Mouse (Mus musculus) cerebellum, adult 8-10 months (tissue): ENCODE results near the gene Sgce.
"Not testable (repeated sequence)": the region's sequence is repeated elsewhere in the genome, so short reads cannot be mapped to it uniquely, and the experiment has no call there.

Source experiments
- DNase-seq: peaks from one replicate; pipeline ENCODE4 v3.0.0; 2022

Sgce gene

DNA sequence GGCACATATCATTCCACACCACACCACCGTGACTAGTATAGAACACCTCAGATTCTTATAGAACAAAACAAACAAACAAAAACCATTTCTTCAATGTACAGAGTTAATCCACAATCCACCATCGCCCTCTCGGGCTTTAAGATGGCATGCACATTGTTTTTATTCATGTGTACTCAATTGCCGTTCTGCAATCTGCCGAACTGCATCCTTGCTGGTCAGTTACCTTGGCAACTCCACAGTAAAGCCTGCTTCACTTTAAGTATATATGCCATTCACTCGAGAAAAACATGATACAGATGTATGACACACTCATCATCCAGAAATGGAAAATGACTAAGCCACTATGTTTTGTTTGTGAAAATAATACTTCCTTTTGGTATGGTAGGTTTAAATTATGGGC is 24.9 kb downstream of the Sgce start:
- DNase-seq = no peak

DNA sequence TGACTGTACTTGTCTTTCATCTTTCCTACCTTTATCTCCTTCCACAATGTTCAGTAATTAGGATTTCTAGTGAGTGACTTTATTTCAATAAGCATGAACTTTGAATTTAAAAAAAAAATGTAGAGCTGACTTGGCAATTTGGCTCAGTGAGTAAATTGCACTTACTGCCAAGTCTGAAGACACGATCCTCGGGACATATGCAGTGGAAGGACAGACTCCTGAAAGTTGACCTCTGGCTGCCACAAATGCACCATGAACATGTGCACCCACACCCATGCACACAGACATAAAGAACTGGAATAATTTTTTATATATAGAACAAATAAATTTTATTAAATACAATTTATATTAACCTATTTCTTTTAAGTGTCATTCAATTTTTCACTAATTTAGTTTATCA is 29.7 kb downstream of the Sgce start:
- DNase-seq = no peak

DNA sequence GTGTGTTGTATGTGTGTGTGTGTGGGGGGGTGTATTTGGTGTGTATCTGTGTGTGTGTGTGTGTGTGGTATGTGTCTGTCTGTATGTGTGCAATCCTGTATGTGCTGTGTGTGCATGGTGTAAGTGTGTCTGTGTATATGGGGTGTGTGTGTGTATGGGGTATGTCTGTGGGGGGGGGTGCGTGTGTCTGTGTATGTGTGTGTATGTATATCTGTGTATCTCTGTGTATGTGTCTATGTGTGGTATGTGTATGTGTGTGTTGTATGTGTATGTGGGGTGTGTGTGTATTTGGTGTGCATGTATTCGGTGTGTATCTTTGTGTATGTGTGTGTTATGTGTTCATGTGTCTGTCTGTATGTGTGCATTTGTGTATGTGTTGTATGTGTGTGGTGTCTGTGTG is 30.8 kb downstream of the Sgce start:
- DNase-seq = no peak

GRCm38 (mm10) chr6:4708971-4709370 is 38.0 kb downstream of the Sgce start:
- DNase-seq = no peak

DNA sequence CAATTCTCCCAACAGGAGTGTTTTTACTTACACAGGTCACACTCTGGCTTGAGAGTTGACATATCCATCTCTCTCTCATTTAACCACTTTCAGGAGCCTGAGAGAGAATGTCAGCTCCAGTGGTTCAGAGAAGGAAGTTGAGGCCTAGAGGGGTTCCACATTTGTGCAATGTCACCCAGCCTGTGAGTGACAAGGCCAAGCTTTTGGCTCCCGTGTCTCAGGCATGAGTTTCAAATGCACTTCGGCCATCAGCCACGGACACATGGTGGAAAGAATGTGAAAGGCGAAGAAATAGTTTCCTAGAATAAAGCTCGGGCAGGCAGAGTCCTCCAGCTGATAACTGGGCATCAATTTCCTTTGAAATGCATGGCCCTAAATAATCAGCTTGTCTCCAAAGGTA is 40.6 kb downstream of the Sgce start:
- no peak for DNase-seq

- DNase-seq = no peak
Observed at GRCm38 (mm10) chr6:4703908-4704307, 43.1 kb downstream of the Sgce start.

DNA sequence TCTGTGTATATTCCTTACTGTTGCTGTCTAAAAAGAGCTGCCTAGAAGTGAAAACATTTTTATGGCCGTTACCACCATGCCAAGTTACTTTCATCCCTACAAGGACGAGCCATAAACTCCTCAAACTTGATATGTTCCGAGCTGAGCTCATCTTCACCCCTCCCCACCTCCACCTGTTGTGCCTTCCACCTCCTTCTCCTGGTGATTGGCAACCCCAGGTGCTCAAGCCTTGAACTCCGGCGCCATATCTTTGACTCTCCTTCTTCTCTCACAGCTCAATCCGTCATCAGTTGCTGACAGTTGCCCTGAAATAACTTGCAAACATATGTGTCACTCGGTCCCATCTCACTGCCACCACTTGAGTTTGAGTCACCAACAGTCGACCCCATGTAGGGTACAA is 45.4 kb downstream of the Sgce start:
- no peak for DNase-seq

DNA sequence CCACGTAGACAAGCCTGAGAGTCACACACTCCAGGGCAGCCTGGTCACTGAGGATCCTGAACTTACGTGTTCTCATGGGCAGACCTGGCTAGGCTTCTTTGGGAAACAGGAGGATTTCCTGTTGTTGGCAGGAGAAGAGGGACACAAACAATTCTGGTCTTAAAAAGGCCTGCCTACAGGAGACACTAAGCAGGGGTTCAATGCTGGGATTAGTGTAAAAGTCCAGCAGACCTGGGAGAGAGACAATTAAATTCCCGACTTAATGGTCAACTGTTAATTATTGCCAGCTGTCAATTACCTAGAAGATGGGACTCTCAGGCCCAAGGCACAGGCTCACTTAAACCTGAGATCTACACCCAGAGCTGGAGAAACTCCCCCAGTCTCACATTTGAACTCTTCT is 51.2 kb downstream of the Sgce start:
- no peak for DNase-seq

- no peak for DNase-seq
Observed at GRCm38 (mm10) chr6:4694672-4695231, 52.3 kb downstream of the Sgce start.

DNA sequence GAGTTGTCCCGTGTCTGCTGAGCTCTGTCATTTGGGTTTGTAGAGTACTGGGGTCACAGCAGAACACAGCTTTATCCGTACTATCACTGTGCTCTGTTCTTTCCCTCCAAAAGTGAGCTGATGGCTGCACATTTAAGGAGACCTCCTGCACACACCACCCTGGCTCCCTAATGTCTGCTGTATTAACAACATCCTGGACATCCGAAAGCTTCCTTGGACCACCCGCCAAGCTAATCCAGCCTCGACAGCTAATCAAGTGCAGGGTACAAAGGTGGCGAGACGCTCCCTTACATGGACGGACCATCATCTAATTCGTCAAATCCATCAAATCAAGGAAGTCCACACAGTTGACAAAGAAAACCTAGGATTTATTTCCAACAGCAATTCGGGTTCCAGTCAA is 53.5 kb downstream of the Sgce start:
- no peak for DNase-seq

GRCm38 (mm10) chr6:4690438-4690837 is 56.6 kb downstream of the Sgce start:
- DNase-seq = no peak

- DNase-seq = no peak
Observed at GRCm38 (mm10) chr6:4684706-4685340, 62.2 kb downstream of the Sgce start.

DNA sequence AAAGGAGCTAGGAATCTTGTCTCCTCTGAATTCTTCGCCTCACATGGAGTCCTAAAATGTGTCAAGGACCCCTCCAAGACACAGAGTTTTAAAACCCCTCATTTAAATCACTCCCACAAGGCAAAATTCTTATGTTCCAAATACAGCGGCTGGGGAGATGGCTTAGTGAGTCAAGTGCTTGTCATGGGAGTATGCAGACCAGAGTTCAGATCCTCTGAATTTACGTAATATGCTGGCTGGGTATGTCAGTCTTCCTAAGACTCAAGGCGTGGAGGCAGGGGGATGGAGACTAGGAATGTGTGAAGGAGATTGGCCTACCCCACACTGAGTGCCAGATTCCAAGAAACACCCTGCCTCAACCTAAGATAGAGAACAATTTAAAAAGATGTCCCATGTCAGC is 66.4 kb downstream of the Sgce start:
- DNase-seq = no peak

- no peak for DNase-seq
Observed at GRCm38 (mm10) chr6:4679981-4680380, 67.0 kb downstream of the Sgce start.

DNA sequence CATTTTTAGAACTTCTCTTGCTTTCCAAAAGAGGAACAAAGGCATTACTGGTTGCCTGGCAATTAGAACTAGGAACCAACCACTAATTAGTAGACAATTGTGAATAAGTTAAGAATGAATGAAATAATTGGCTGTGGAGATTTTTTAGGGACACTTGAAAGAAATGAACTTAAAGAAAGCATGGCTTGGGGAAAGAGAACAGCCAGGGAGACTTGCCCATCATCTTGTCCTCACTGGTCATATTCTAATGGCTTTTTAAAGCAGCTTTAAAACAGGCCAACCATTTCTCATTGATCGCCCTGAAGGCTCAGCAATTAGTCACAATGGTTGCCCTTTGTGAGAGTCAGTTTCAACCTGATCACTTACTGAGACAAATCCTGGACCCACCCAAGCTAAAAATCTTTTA is 69.6 kb downstream of the Sgce start:
- DNase-seq = no peak

- DNase-seq = no peak
Observed at GRCm38 (mm10) chr6:4665154-4665553, 81.9 kb downstream of the Sgce start.

GRCm38 (mm10) chr6:4664313-4664712 is 82.7 kb downstream of the Sgce start:
- DNase-seq = no peak

GRCm38 (mm10) chr6:4663516-4663915 is 83.5 kb downstream of the Sgce start:
- no peak for DNase-seq

- DNase-seq = no peak
Observed at GRCm38 (mm10) chr6:4658861-4659260, 88.1 kb downstream of the Sgce start.

- no peak for DNase-seq
Observed at GRCm38 (mm10) chr6:4655924-4656323, 91.1 kb downstream of the Sgce start.

GRCm38 (mm10) chr6:4655466-4655865 is 91.5 kb downstream of the Sgce start:
- DNase-seq = no peak

DNA sequence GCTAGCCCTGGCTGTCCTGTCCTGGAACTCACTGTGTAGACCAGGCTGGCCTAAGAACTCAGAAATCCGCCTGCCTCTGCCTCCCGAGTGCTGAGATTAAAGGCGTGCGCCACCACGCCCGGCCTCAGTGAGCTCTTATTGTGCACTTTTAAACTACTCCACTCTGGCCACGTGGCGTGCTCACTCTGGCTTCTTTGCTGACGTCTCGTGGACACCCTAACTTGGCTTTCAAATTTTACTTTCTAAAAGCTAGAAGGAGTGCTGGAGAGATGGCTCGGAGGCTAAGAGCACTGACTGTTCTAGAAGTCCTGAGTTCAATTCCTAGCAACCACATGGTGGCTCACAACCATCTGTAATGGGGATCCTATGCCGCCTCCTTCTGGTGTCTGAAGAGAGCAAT is 93.3 kb downstream of the Sgce start:
- not testable (repeated sequence) for DNase-seq

DNA sequence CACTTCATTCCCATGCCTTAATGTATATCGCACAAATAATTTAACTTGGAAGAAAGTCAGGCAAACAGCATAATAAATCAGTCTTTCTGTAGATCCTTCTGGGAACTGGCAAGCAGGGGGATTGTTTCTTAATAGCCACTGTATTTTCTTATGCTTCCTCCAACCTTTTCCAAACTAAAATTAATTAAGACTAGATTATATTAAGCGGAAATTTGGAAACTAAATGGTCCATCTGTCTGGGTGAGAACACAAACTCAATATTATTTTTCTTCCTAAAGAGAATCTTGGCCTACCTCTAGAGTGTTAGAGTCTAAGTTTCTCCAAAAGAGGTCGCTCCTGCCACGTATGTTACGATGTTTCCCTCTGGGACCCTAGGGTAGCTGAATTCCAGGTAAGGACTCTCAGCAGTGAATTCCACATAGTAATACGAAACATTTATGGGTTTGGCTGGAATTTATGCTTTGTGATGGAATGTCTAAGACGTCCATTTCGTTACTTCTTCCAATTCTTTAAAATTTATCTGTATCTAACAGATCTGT is 94.3 kb downstream of the Sgce start:
- no peak for DNase-seq

- no peak for DNase-seq
Observed at GRCm38 (mm10) chr6:4647351-4647750, 99.7 kb downstream of the Sgce start.

GRCm38 (mm10) chr6:4642068-4642467 is 104.9 kb downstream of the Sgce start:
- no peak for DNase-seq
